15 mouse cellular contexts compared by ENCODE assay signal in the genomic region with DNA sequence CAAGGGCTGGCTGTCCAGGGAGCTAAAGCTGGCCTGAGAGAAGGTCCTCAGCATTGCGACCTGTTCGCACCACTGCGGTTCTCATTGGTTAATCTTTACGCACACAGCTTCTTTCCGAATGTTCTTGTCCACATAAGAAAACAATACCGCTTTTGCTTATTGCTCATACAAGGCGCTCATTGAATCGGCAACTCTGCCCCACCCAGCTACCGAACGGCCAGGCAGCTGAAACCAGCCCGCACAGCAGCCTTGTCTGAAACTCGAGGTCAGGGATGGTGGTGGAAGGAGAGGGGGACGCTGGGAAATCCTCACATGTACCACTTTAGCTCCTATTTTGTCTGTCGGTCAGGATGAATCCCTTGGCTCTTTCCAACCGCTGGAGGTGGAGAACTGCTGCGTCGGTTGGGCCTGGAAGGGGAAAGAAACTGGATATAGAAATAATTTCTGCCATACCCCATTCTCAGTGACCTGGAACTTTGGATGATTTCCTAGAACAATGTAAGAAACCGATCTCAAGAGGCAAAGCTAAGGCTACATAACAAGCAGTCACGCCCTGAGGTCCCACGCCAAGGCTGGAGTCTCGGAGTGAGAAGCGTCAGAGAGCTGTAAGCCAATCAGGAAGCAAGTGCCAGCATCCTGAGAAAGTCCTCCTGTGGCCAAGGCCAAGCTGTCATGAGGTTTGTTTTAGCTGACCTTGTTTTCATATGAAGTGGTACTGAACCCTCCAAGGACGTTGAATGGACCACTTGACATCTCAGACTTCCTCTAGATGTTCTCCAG.
"Had no signal": no experiment of that assay in that cellular context is flagged by ENCODE, and none has a peak within 500 bp of the region (broad histone marks: within the 10 kb centered on the region; RNA-seq: fewer than 3 reads in every experiment).

No protein-coding gene starts in this region.

- H3K27ac ChIP-seq: kidney, postnatal 0 days; limb, embryonic 12.5 days; liver, embryonic 13.5 days; lung, embryonic 15.5 days; midbrain, embryonic 12.5 days; neural tube, embryonic 13.5 days had no signal

- DNase-seq: kidney, postnatal 36 days; layer of hippocampus, adult 9-11 months; layer of hippocampus, postnatal 36 days; liver; liver, embryonic 13.5 days; liver, postnatal 0 days; retina, postnatal 1 day; right cerebral cortex, postnatal 4 days; thymus, adult 18-20 months; thymus, postnatal 14 days had no signal

- H3K4me1 ChIP-seq: liver, embryonic 13.5 days had no signal

- H3K36me3 ChIP-seq: limb, embryonic 12.5 days; liver, embryonic 13.5 days; lung, embryonic 15.5 days; midbrain, embryonic 12.5 days; neural tube, embryonic 13.5 days had no signal

- H3K9ac ChIP-seq: limb, embryonic 12.5 days; liver, embryonic 13.5 days; liver, postnatal 0 days; lung, embryonic 15.5 days; midbrain, embryonic 12.5 days; neural tube, embryonic 13.5 days had no signal

- H3K4me3 ChIP-seq: limb, embryonic 12.5 days; liver, embryonic 13.5 days; lung, embryonic 15.5 days; midbrain, embryonic 12.5 days; neural tube, embryonic 13.5 days had no signal

- H3K9me3 ChIP-seq: liver, embryonic 13.5 days; lung, embryonic 15.5 days; midbrain, embryonic 12.5 days; neural tube, embryonic 13.5 days had no signal

- H3K27me3 ChIP-seq: limb, embryonic 12.5 days; liver, embryonic 13.5 days; lung, embryonic 15.5 days; midbrain, embryonic 12.5 days; neural tube, embryonic 13.5 days had no signal
